Mouse (Mus musculus) testis, postnatal 14 days (tissue): ENCODE results near the gene Ush1c.
"Not testable (repeated sequence)": the region's sequence is repeated elsewhere in the genome, so short reads cannot be mapped to it uniquely, and the experiment has no call there.

Experiments
- DNase-seq: peaks from one replicate; pipeline ENCODE4 v3.0.0; 2021; ENCODE audit warnings: low spot score

Ush1c gene

DNA sequence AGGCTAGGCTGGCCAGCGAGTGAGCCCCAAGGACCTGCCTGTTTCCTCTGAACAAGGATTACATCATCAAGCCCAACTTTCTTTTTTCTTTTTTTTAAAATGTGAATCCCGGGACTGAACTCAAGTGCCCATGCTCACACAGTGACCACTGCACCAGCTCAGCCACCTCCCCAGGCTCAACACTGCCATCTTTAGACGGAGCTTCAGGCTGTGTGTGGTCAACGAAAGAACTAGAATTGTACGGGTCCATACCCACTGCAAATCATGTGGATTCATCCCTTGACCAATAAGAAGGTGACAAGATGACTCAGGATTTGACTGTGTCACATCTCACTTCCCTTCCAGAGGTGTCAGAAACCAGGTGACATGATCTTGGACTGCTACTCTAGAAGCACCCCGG is 33.5 kb downstream of the Ush1c start:
- no peak for DNase-seq

GRCm38 (mm10) chr7:46204046-46204471 is 34.2 kb downstream of the Ush1c start:
- DNase-seq = no peak

DNA sequence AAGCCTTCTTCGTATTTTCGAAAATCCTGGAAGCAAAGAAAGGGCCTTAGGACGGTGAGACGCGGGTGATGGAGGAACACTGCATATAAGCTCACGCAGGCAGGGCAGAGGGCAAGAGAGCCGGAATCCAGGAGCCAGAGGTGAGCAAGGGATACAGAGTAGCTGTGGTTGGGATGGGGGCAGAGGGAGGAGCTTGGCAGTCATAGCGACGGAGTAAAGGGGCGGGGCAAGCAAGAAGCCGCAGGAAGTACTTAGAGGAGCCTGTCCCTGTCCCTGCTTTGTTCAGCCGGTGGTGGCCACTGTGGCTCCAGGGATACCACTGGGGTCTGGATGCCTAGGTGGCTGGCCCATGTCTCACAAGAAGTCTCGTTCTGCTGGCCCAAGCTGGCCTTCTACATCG is 36.7 kb downstream of the Ush1c start:
- peak; percentile 30 for DNase-seq

GRCm38 (mm10) chr7:46200021-46200420 is 38.3 kb downstream of the Ush1c start:
- no peak for DNase-seq

- no peak for DNase-seq
Measured at GRCm38 (mm10) chr7:46195356-46195755, 42.9 kb downstream of the Ush1c start.

GRCm38 (mm10) chr7:46184232-46184631 is 54.1 kb downstream of the Ush1c start:
- DNase-seq = no peak

- peak; percentile 15 for DNase-seq
Measured at GRCm38 (mm10) chr7:46181590-46181989, 56.7 kb downstream of the Ush1c start.

DNA sequence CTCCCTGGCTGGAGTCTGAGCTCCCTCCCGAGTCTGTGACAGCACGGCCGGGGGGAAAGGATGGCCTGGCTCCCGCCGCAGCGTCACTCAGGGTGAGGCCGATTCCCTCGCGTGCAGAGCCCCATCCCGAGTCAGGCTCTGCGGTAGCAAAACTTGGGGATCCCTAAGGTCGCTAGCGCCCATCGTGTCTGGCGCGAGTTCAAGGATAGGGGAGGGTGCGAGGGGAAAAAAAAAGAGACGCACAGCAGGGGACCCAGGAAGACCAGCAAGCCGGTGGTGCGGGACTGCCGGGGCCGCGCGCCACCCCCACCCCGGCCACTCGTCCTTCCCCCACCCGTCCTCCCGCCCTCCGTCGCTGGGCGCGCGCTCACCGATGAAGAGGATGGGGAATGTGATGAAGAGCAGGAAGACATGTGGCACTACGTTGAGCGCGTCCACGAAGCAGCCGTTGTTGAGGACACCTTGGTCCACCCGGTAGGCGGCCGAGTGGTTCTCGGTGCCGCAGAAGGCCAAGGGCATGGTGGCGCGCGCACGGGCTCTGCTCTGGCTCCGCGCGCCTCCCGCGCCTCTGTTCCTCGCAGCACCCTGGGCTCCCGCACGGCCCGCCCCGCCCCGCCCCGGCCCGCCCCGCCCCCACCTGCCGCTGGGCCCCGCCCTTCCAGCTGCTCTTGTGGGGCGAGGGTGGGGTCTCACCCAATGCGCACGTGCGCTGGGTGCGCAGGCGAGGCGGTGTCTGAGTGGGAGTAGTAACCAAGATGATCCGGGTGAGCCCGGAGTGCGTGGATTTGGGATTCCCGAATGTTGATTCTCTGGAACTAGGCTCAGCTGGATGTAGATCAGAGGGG is 58.6 kb downstream of the Ush1c start, which contains the start of gene Abcc8:
TSS of gene Abcc8 (minus strand) at position 603 of the 845 bp plus-strand sequence.
- DNase-seq = peak; percentile 51

GRCm38 (mm10) chr7:46168980-46169379 is 69.3 kb downstream of the Ush1c start:
- not testable (repeated sequence) for DNase-seq

- DNase-seq = no peak
Measured at GRCm38 (mm10) chr7:46168402-46168801, 69.9 kb downstream of the Ush1c start.

GRCm38 (mm10) chr7:46167901-46168300 is 70.4 kb downstream of the Ush1c start:
- no peak for DNase-seq

GRCm38 (mm10) chr7:46165876-46166275 is 72.4 kb downstream of the Ush1c start:
- DNase-seq = no peak

- DNase-seq = no peak
Measured at GRCm38 (mm10) chr7:46162731-46163130, 75.6 kb downstream of the Ush1c start.

GRCm38 (mm10) chr7:46162132-46162727 is 76.1 kb downstream of the Ush1c start:
- no peak for DNase-seq

DNA sequence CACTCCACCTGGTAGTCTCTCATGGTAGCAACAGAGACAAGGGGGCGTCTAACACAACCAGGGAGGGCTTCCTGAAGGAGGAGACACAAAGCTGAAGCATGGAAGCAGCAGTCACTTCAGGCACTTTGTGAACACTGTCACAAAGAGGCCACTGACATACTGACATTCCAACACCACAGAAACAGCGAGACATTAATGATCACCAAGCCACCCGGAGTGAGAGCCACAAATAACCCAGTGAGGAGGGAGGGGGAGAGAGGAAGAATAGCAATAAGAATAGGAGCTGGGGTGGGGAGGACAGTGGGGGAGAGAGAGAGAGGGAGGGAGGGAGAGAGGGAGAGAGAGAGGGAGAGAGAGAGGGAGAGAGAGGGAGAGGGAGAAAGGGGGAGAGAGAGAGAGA is 76.7 kb downstream of the Ush1c start:
- DNase-seq = no peak

- no peak for DNase-seq
Measured at GRCm38 (mm10) chr7:46157746-46158145, 80.6 kb downstream of the Ush1c start.

DNA sequence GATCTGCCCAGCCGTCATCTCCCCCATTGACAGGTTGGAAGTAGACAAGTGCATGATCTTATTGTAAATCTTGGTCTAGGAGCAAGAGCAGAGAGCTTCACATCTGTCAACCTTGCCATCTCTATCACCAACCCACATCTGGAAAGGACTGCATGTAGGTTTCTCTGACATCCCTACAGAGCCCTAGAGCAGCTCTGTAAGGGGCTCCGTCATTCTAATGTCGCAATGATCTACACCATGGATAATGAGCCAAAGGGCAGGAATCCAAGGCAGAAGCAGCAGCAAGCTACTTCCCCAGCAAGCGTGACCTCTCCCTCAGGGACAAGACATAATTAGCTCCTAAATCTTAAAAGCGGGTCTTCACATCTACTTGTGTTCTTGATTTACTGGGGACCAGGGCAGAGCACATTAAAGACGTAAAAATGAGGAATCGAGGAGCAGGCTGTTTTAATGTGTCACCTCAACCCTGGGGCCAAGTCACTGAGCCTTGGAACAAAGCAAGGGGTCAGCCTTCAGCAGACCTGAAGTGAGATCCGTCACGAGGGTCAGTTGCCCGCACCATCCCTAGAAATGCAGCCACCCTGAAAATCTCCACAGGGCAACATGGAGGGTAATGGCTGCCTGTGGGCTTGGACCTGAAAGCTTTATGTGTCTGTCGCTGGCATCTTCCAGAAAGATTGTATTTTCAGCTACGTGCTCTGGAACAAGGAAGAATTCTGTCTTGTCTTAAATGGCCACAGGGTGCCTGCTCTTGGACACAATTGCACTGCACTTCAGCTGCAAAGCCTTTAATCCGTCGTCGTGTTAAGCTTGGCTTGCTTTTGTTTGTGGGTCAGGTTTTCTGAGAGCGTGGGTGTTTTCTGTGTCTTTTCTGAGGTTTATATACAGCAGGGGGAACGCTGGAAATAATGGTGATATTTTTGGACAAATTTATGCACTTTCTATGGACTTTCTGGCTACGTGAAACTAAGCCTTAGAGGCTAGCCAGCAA is 83.5 kb downstream of the Ush1c start:
- DNase-seq = no peak

DNA sequence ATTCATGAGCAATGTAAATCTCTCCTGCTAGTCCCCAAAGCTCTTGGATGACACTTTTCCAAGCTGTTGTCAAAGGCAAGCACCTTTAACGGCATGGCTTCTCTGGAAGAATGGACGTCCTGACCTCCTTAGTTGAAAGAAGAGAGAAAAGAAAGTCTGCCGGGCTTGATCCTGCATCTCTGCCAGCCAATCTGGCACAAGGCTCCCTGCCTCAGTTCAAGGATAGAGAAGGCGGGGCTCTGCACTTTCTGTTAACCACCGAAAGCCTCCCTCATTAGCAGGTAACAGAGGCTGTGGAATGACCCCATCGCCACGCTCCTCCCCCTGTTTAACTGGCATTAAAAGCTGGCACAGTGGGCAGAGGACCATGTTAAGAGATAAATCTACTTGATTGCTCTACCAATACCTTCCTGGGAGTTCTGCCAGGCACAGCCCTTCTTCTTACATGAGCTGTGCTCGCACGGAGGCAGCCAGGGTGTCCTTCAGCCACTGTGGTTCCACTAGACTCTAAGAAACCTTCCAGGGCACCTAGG is 85.4 kb downstream of the Ush1c start:
- DNase-seq = no peak

GRCm38 (mm10) chr7:46147417-46147816 is 90.9 kb downstream of the Ush1c start:
- DNase-seq = no peak

DNA sequence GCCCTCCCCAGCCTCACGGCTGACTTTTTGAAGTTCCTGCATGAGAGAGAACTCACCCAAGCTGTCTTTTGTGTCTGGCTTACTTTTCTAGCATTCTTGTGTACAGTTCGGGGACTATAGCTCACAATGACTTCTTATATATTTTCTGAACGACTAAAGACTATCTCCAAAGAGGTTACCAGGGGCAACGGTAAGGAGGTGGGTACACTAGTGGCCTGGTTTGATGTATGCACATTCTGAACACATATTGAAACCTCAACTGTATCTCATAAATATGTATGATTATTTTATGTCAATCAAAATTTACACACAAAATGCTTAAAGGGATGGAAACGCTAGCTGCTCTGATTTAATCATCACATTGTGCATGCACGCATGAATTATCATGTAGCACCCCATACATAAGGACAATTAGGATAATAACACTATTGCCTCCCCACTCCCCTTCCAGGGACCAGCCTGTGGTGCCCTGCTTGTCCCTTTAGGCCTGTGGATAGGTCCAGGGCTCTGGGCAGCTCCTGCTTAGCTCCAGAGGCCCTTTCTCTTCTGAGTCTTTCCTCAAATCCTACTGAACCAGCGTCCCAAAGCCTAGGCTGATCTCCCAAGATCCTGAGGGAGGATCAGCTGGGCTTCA is 91.5 kb downstream of the Ush1c start:
- no peak for DNase-seq
